Mouse (Mus musculus): ENCODE results near the gene Trub1.

DNA sequence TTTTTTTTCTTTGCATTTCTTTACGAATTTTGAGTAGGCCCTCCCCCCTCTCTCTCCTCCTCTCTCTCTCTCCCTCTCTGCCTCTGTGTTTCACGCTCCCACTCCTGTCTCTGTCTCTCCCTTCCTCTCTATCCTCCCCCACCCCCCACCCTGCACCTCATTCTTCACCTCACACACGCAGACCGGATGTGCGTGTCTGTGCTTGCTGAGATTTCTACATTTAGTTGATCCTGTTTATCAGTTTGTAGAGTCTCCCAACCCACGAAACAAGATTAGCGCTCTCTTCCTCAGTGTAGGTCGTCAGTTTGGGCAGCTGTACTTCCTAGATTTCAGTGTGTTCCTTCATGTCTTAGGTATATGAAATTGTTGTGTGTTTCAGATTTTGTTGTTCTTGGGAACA, 24.6 kb downstream of the Trub1 start:
- TF ChIP-seq CTCF (IDR thresholded peaks at IDR 0.05; ENCODE audit: low read depth) (no peak), EP300 (IDR thresholded peaks at IDR 0.05; ENCODE audit: low read depth) (no peak)
